ENCODE assay signal across 16 mouse cellular contexts in genomic region chr4:149292984-149293383, GRCm38 (mm10). TPM values are rescaled to one million over a fixed set of nuclear protein-coding genes. Genes with fewer than 3 reads are reported as not detected.
DNase-seq lines count a peak whose midpoint lies in the region; ATAC-seq and TF ChIP-seq lines count a peak whose summit lies in the region.
"Had no signal": no experiment of that assay in that cellular context is flagged by ENCODE, and none has a peak within 500 bp of the region (broad histone marks: within the 10 kb centered on the region; RNA-seq: fewer than 3 reads in every experiment).

No protein-coding gene starts in this region.

- H3K27me3 ChIP-seq in forebrain, embryonic 14.5 days (replicated peaks; ENCODE audit: control insufficient read depth, insufficient read depth, low read length) = no peaks in the 10 kb centered on the region
- H3K27me3 ChIP-seq: liver, embryonic 15.5 days had no signal

- ATAC-seq in forebrain, embryonic 14.5 days = no peak
- ATAC-seq: inflammation-experienced regulatory T-cells, adult 6 months had no signal

- H3K4me1 ChIP-seq in brown adipose tissue, adult 24 weeks (ENCODE audit: control insufficient read depth, insufficient read depth, insufficient read length, low read length) = peaks cover 23% of the 10 kb centered on the region
- peaks cover 6% of the 10 kb centered on the region; the same call in 1 of the 2 replicates for H3K4me1 ChIP-seq in forebrain, embryonic 14.5 days (ENCODE audit: control insufficient read depth, insufficient read depth, low read length)
- H3K4me1 ChIP-seq: liver, embryonic 15.5 days had no signal

- peak; percentile 44 for DNase-seq in gastrocnemius, adult 2 months
- no peak for DNase-seq in gastrocnemius, adult 8-10 months (ENCODE audit: low spot score in 2 of 2)
- no peak for DNase-seq in layer of hippocampus, adult 2 months (ENCODE audit: low spot score in 2 of 2)
- DNase-seq in layer of hippocampus, postnatal 14 days (ENCODE audit: low spot score in 2 of 2) = no peak
- peak; percentile 71 to 81 for DNase-seq in cerebellum, postnatal 25 days
- DNase-seq in forebrain, embryonic 14.5 days (ENCODE audit: low spot score) = no peak
- DNase-seq: adrenal gland, adult 8-10 months; gastrocnemius, postnatal 25 days; heart, postnatal 4 days; kidney, postnatal 14 days; layer of hippocampus, adult 9-11 months; midbrain, embryonic 14.5 days; thymus, postnatal 36 days had no signal

- H3K4me2 ChIP-seq in forebrain, embryonic 14.5 days (ENCODE audit: low read length) = no peak overlapping the region
- H3K4me2 ChIP-seq: liver, embryonic 15.5 days had no signal

- no peak for TF ChIP-seq CTCF in gastrocnemius, adult 2 months (IDR thresholded peaks at IDR 0.05)
- TF ChIP-seq CTCF in layer of hippocampus, adult 2 months (conservative IDR thresholded peaks at IDR 0.05) = no peak

- WGBS in forebrain, embryonic 14.5 days = 80% methylated on average over 5 of the region's 5 CpGs

- no peak overlapping the region for H3K4me3 ChIP-seq in gastrocnemius, adult 2 months
- no peak overlapping the region for H3K4me3 ChIP-seq in layer of hippocampus, adult 2 months
- H3K4me3 ChIP-seq in brown adipose tissue, adult 24 weeks (ENCODE audit: insufficient read depth, low read depth, low read length) = no peak overlapping the region
- H3K4me3 ChIP-seq in forebrain, embryonic 14.5 days (ENCODE audit: low read depth, low read length) = no peak overlapping the region
- H3K4me3 ChIP-seq: liver, embryonic 15.5 days had no signal

- no peak overlapping the region for H3K9ac ChIP-seq in forebrain, embryonic 14.5 days (ENCODE audit: low read length)
- H3K9ac ChIP-seq: liver, embryonic 15.5 days had no signal

- peak overlapping the region; percentile 38; the same call in 1 of the 2 replicates for H3K27ac ChIP-seq in gastrocnemius, adult 2 months
- H3K27ac ChIP-seq in layer of hippocampus, adult 2 months = peak overlapping the region; percentile 36; the same call in 1 of the 2 replicates
- 0 out of 2 replicates have a peak overlapping the region, but pooled peaks have one; percentile 11 for H3K27ac ChIP-seq in brown adipose tissue, adult 24 weeks (replicated peaks; ENCODE audit: low read depth, low read length)
- no peak overlapping the region for H3K27ac ChIP-seq in forebrain, embryonic 14.5 days (ENCODE audit: low read depth, low read length)
- H3K27ac ChIP-seq: liver, embryonic 15.5 days had no signal

- peaks cover 31% of the 10 kb centered on the region for H3K36me3 ChIP-seq in forebrain, embryonic 14.5 days (ENCODE audit: control insufficient read depth, insufficient read depth, low read length)
- H3K36me3 ChIP-seq: liver, embryonic 15.5 days had no signal

- intact Hi-C loops in gastrocnemius, adult 2 months (cut with DNase I) = no loop called here

- H3K9me3 ChIP-seq in forebrain, embryonic 14.5 days (replicated peaks; ENCODE audit: control insufficient read depth, low read length) = no peaks in the 10 kb centered on the region
- H3K9me3 ChIP-seq: liver, embryonic 15.5 days had no signal

RNA-seq across cellular contexts. Expression of gene Kif1b, which starts 14.5 kb away (rescaled TPM):
- 100 to 1,000 TPM; 256 to 358 TPM for total RNA-seq in gastrocnemius, adult 2 months (2021)
- 100 to 1,000 TPM; 281 to 318 (median 297) TPM for total RNA-seq in gastrocnemius, adult 8-10 months (2022)
- 100 to 1,000 TPM; 403 to 414 TPM for total RNA-seq in layer of hippocampus, adult 2 months (2021)
- 100 to 1,000 TPM; 392 to 448 TPM for total RNA-seq in layer of hippocampus, postnatal 14 days (2021)
- polyA plus RNA-seq in brown adipose tissue, adult 24 weeks (2012; ENCODE audit: insufficient read depth, insufficient read length, missing spikeins) = 59.4 and 63.5 TPM in 2 replicates
- 101 and 132 TPM in 2 replicates for polyA plus RNA-seq in forebrain, embryonic 14.5 days (2014; fragmentation: Nextera tagmentation; extraction: Ambion mirVana)

Comparison
In these comparisons a context has a peak if more than half of its experiments do, and no peak if none do; other contexts are left out.
1. DNase-seq: peak in gastrocnemius, adult 2 months (single experiment) and cerebellum, postnatal 25 days (2 of 2); none in gastrocnemius, adult 8-10 months (0 of 2), layer of hippocampus, adult 2 months (0 of 2), layer of hippocampus, postnatal 14 days (0 of 2) and forebrain, embryonic 14.5 days (single experiment).